Mouse (Mus musculus) liver, embryonic 14.5 days (tissue): ENCODE data around the gene Man2b2.
"Not testable (repeated sequence)": the region's sequence is repeated elsewhere in the genome, so short reads cannot be mapped to it uniquely, and the experiment has no call there.

Experiments
- CTCF ChIP-seq: IDR thresholded peaks from 2 replicates; pipeline ENCODE4 v1.5.1; 2016; ENCODE audit warnings: antibody characterized with exemption, low read depth, control low read depth
- EP300 ChIP-seq: IDR thresholded peaks from 2 replicates; pipeline ENCODE4 v1.6.1; 2016; ENCODE audit warnings: antibody characterized with exemption, low read depth

- TF ChIP-seq EP300, CTCF: not testable (repeated sequence)
Observed at GRCm38 (mm10) chr5:36796296-36797014, 34.0 kb downstream of the Man2b2 start, which contains the start of gene Mrfap1.
